Mouse (Mus musculus): ENCODE measurements around the gene Apopt1.

- no peak for TF ChIP-seq POLR2A (IDR thresholded peaks at IDR 0.05; ENCODE audit: extremely low read depth, insufficient read depth, low read length)
- no peak for TF ChIP-seq CTCF (IDR thresholded peaks at IDR 0.05; ENCODE audit: low read depth, low read length)
Measured at GRCm38 (mm10) chr12:111670371-111670971, 42.6 kb upstream of the Apopt1 start.

All from liver, adult 2 months (tissue).